Mouse (Mus musculus) left cerebral cortex, adult 2 months (tissue): ENCODE measurements around the gene Nprl3. TPM values are rescaled to one million over a fixed set of nuclear protein-coding genes. Genes with fewer than 3 reads are reported as not detected.

ENCODE experiments used
- DNase-seq, 2 experiments: peaks; one replicate each; pipeline ENCODE4 v3.0.0; 2021 to 2022; ENCODE audit warnings: low spot score in 2 of 2, mixed read lengths in 1 of 2; ENCODE audit errors: extremely low spot score in 1 of 2
- H3K27ac ChIP-seq: fragments of 200-600 bp; 2 replicates; pipeline ENCODE4 v1.8.1; 2022
- H3K4me3 ChIP-seq: fragments of 200-600 bp; 2 replicates; pipeline ENCODE4 v1.8.1; 2022
- CTCF ChIP-seq: fragments of 200-600 bp; IDR thresholded peaks from 2 replicates; pipeline ENCODE4 v1.8.1; 2022; ENCODE audit warnings: antibody characterized with exemption, mild to moderate bottlenecking, moderate library complexity
- intact Hi-C: fragments of 180-260 bp; cut with DNase I; formaldehyde crosslinking; loops from one replicate; pipeline ENCODE4 v1.15.1; 2025
- total RNA-seq, 2 experiments: library from RNA; stranded (reverse); gene quantifications; 2 replicates each; pipeline ENCODE4 v1.2.3; 2021

Nprl3 gene
- total RNA-seq, 2 experiments from 2014 or later: 45.2 to 52.2 TPM

GRCm38 (mm10) chr11:32241391-32241790, 26.1 kb downstream of the Nprl3 start:
- H3K4me3 ChIP-seq: no peak overlapping the region

GRCm38 (mm10) chr11:32238093-32238860, 29.2 kb downstream of the Nprl3 start:
- no peak; the same call in none of the 2 replicates for TF ChIP-seq CTCF
- Histone ChIP-seq H3K4me3 (no peak overlapping the region), H3K27ac (peak overlapping the region; percentile 81)
- intact Hi-C loops: loop anchor here (1.0 kb wide), 2 partner anchors 21 to 56 kb away; no protein-coding TSS in a partner anchor
- peak; percentile 72 to 77 for DNase-seq

More at GRCm38 (mm10) chr11:32241391-32241790, 26.1 kb downstream of the Nprl3 start:
- H3K27ac ChIP-seq: no peak overlapping the region
- no peak for DNase-seq
- intact Hi-C loops: no loop called here
- no peak for TF ChIP-seq CTCF

DNA sequence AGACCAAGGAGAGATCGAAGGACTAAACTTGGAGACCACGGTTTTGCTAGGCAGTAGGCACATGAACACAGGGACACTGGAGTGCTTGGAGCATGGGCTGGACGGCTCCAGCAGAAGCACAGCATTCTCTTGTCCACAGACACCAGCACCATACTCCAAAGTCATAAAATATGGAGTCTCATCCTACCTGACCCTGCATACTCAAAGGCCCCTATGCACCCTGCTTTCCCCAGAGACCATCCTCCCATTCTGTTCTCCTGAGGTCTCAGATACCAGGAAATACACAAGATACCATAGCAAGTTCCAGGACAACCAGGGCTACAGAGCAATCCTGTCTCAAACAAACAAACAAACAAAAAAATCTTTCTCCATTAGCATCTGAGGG, 30.1 kb downstream of the Nprl3 start:
- peak overlapping the region; percentile 81; the same call in 1 of the 2 replicates for H3K27ac ChIP-seq
- TF ChIP-seq CTCF: no peak
- intact Hi-C loops: no loop called here
- H3K4me3 ChIP-seq: no peak overlapping the region
- no peak for DNase-seq

DNA sequence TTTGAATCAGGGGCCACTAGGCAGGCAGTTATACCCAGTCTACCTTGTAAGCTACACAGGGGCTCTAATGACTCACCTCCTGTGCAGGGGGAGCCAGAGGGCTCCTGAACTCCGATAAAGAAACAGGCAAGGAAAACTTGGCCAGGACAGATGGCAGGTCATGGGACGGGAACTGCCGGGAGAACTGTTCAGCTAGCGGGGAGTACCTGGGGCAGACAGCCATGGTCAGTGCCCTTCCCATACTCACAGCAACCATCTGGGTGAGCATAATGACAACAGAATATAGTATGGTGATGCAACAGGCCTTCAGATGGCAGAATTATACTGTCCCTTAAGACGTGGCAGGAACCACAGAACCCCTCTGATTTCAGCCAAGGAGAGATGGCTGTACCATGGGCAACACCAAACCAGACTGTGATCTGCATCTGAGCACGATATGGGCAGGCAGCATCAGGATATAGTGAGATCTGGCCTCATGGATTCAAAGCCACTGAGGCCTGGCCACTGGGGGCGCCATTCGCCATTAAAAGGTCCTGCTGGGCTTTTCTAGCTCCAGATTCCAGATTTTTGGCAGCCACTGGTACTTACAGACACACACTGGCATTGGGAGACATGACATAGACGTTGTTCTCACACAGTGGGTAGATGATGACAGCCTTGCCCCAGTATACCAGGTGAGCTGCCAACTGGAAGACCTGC, 30.6 kb downstream of the Nprl3 start:
- Histone ChIP-seq H3K27ac (peak overlapping the region; percentile 81; the same call in 1 of the 2 replicates), H3K4me3 (no peak overlapping the region)
- no peak for DNase-seq
- peak; percentile 72 for TF ChIP-seq CTCF
- intact Hi-C loops: no loop called here

GRCm38 (mm10) chr11:32236132-32236531, 31.4 kb downstream of the Nprl3 start:
- H3K27ac ChIP-seq: peak overlapping the region; percentile 73
- DNase-seq: peak in 1 of 2 experiments; percentile 9
- intact Hi-C loops: no loop called here
- TF ChIP-seq CTCF: no peak
- H3K4me3 ChIP-seq: no peak overlapping the region

DNA sequence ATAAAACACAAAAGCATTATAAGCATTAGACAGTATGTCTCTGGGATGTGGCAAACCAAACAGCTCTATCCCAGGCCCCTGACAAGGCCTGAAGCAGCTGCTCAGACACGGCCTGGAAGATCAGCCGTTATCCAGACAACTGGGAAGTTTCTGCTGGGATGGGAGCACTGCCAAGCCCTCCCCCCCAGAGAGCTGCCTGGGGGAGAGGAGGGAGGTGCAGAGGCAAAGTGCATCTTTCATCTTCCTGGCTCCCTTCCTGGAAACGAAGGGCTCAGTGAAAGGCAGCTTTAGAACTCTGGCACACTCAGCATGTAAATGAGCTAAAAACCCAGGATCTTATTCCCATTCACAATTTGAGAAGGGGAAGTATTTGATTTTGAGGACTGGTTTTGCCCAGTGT, 31.9 kb downstream of the Nprl3 start:
- intact Hi-C loops: no loop called here
- DNase-seq: peak; percentile 57 to 65
- no peak overlapping the region for H3K4me3 ChIP-seq
- H3K27ac ChIP-seq: peak overlapping the region; percentile 73
- TF ChIP-seq CTCF: no peak

- no peak for TF ChIP-seq CTCF
- H3K27ac ChIP-seq: peak overlapping the region; percentile 73
- no peak overlapping the region for H3K4me3 ChIP-seq
- DNase-seq: no peak
- intact Hi-C loops: no loop called here
Observed at GRCm38 (mm10) chr11:32234816-32235485, 32.6 kb downstream of the Nprl3 start.

DNA sequence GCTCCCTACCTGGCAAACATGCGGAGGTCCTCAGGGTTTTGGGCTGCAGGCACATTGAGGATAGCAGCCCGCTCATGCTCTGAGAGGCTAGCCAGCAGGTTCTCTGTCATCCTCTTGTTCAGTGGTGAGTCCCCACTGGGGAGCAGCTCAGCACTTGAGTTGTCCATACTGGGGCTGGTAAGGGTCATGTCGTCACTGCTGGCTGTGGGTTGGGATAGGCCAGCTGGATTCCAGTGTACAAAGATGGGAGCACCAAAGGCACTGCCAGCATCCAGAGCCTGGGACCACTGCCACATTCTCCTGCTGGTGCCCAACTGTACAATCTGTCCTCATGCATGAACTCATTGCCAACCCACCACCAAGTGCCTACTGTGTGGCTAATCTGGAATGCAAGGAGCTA, 33.6 kb downstream of the Nprl3 start:
- Histone ChIP-seq H3K27ac (peak overlapping the region; percentile 24; the same call in 1 of the 2 replicates), H3K4me3 (no peak overlapping the region)
- DNase-seq: no peak
- intact Hi-C loops: no loop called here
- no peak for TF ChIP-seq CTCF

DNA sequence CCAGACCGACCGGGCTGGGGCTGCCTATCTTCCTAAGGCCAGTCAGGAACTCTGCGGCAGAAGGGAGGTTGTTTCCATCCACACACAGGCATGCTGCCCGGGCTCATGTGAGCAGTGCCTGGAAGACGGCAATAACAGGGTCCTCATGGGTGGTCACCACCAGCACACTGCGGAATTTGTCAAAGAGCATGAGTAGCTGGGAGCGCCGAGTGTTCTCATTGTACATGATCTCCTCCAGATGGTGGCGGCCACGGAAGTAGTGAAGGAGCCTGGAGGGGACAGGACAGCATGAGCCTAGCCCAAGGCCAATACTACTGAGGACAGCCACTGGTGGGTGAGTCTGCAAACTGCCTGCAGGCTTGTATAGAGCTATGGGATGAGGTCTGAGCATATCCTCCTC, 34.7 kb downstream of the Nprl3 start:
- no peak overlapping the region for H3K4me3 ChIP-seq

GRCm38 (mm10) chr11:32231125-32231524, 36.4 kb downstream of the Nprl3 start:
- DNase-seq: no peak
- no peak for TF ChIP-seq CTCF
- Histone ChIP-seq H3K4me3 (no peak overlapping the region), H3K27ac (peak overlapping the region; percentile 73)
- intact Hi-C loops: no loop called here

More for the DNA sequence above, 34.7 kb downstream of the Nprl3 start:
- no peak for TF ChIP-seq CTCF
- H3K27ac ChIP-seq: no peak overlapping the region
- intact Hi-C loops: no loop called here
- no peak for DNase-seq

DNA sequence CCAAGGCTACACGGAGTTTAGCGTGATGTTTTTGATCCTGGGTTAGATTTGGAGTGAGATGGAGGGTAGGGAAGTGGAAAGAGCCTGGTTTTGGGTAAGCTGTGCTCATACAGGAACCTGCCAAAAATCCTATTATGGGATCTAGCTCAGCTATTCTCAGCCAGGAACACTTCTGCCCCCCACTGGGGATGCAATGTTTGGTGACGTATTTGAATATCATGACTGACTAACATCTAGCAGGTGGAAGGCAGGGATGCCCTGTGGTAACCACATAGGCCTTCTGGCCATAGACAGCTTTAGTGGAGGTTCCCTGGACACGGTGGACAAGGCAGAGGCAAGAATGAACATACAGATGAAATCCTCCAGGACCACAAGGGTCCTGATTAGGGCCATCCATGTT, 37.3 kb downstream of the Nprl3 start:
- intact Hi-C loops: no loop called here
- peak overlapping the region; percentile 73 for H3K27ac ChIP-seq
- DNase-seq: peak in 1 of 2 experiments; percentile 59
- H3K4me3 ChIP-seq: no peak overlapping the region
- peak; percentile 41 for TF ChIP-seq CTCF
